Mouse (Mus musculus) urinary bladder, postnatal 25 days (tissue): ENCODE results near the gene Acvr2a.

Experiments used
- DNase-seq: peaks from one replicate; pipeline ENCODE4 v3.0.0; 2022; ENCODE audit warnings: low spot score

Gene Acvr2a

GRCm38 (mm10) chr2:48868199-48868913, 54.4 kb downstream of the Acvr2a start:
- no peak for DNase-seq

- peak; percentile 55 for DNase-seq
Observed at GRCm38 (mm10) chr2:48885945-48886344, 72.0 kb downstream of the Acvr2a start.

GRCm38 (mm10) chr2:48895186-48895585, 81.3 kb downstream of the Acvr2a start:
- DNase-seq: no peak

DNA sequence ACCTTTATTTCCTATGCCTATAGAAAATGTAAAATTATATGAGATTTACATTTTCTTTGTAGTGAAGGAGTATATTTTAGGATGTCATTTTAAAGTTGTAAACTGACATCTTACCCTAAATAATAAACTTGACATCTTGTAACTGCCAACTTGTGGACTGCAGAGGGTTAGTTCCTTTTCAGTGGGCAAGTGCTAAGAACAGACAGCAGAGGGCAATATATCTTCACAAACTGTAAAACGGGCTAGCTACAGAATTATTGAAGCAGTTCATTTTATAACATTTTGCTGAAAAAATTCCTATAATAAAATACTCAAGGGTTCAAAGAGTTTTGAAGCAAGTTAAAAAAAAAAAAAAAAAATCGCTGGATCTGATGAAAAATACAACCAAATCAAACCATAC, 95.0 kb downstream of the Acvr2a start:
- no peak for DNase-seq

DNA sequence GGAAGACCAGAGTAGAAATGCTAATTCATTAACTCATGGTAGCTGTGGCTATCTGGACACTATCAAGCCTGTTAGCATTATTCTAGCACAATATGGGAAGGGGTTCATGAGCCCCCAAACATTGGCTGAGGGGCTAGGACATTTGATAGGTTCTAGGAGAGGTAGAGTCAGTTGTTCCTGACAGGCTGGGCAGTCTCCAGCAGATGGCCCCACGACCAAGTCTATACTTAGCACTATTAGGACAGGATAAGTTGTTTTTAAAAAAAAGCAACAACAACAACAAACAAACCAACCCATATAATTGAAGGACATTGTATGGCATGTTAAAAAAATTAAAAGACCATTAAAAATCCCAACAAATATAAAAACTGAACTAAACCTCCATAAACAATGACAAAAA, 100.3 kb downstream of the Acvr2a start:
- no peak for DNase-seq

DNA sequence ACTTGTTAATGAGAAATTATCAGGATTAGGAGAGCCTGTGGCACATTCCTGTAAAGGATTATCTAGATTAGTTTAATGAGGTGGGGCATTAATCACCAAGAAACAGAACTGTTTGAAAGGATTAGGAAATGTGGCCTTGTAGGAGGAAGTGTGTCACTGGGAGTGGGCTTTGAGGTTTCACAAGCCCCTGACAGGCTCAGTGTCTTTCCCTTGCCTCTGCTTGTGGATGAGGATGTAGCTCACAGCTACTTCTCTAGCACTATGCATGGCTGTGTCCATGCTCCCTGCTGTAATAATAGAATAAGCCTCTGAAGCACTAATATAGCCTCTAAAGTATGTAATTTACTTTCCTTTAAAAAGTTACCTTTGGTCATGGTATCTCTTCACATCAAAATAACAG, 101.9 kb downstream of the Acvr2a start:
- no peak for DNase-seq

- no peak for DNase-seq
Observed at GRCm38 (mm10) chr2:48935058-48935457, 121.1 kb downstream of the Acvr2a start.

GRCm38 (mm10) chr2:48947761-48948160, 133.9 kb downstream of the Acvr2a start:
- DNase-seq: no peak

DNA sequence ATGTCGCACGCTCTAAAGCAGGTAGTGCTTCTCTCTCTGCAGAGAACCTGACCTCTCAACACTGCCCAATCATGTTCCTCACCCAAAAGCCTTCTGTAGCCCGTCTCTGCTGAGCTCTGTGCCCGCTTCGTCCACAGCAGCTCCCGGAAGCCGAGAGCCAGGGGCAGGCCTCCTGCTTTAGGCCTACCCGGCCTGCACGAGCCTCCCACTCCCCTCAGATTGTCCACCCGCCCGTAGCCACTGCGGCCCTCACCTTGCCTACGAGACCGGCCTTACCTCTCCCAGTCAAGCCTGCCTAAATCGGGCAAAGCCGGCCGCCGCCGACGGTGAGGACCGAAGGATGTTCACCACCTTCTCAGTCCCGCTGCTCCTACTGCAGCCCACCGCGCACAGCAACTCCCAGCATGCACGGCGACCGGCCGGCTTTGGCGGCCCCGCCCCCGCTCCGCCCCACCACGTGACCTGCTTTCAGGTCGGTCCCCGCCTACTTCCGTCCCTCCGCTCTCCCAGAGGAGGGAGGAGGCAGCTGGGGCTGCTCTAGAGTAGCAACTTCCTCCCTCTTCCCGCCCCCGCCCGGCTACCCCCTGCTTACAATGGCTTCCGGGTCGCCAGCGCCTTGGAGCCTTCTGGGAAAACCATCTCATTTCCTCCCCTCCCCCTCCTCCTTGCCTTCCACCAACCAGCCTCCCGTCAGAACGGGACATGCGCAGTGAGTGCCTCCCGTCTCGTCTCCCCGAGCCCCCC, 135.1 kb downstream of the Acvr2a start, which contains the start of gene Mbd5:
Gene Mbd5, plus strand, starts transcription at position 668 of the 744 bp plus-strand sequence.
- peak; percentile 98 for DNase-seq

DNA sequence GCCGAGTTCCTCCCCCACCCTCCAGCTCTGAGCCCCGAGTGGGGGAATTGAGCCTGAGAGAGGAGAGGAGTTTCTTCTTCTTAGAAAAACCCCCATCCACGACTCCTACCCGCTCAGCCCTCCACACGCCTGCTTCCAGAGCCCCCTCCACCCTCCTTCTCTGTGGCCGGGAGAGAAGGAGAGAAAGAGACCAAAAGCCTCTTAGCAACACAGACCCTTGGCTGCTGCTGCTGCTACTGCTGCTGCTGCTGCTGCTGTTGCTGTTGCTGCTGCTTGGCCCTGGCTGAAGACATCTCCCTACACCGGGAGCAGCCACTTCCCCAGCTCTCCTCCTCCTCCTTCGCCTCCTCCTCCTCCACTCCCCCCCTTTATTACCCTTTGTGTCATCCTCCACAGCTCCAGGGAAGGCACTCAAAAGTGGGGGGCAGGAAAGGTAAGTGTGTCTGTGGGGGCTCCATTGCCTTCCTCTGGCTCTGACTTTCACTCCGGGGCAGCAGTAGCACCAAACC, 135.9 kb downstream of the Acvr2a start:
- peak; percentile 21 for DNase-seq

DNA sequence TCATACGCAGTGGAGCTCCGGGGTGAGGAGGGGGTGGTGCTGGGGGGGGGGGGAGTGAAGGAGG, 136.2 kb downstream of the Acvr2a start, which contains the start of gene Orc4:
Gene Orc4, minus strand, starts transcription at position 26 of the 64 bp plus-strand sequence.
- DNase-seq: no peak

GRCm38 (mm10) chr2:48950316-48950880, 136.5 kb downstream of the Acvr2a start:
- no peak for DNase-seq
